Mouse (Mus musculus) mouse embryonic stem cell (cell line): ENCODE results near the gene Ndufc1.

ENCODE experiments used
- in situ Hi-C, 2 experiments: fragments of 300-500 bp; cut with MboI; formaldehyde crosslinking; loops; 1 replicate in 1 of 2; 3 replicates in 1 of 2; pipeline ENCODE4 v1.14.3; 2019 to 2020; ENCODE audit warnings: low sequenced_read_pairs in 2 of 2, low pct_unique_long_range_greater_than_20kb in 1 of 2, mixed read lengths in 1 of 2; ENCODE audit not compliant: unreplicated experiment in 1 of 2

Gene Ndufc1

GRCm38 (mm10) chr3:51375307-51376265 lies 33.2 kb downstream of the Ndufc1 start:
- in situ Hi-C loops: no loop called here

DNA sequence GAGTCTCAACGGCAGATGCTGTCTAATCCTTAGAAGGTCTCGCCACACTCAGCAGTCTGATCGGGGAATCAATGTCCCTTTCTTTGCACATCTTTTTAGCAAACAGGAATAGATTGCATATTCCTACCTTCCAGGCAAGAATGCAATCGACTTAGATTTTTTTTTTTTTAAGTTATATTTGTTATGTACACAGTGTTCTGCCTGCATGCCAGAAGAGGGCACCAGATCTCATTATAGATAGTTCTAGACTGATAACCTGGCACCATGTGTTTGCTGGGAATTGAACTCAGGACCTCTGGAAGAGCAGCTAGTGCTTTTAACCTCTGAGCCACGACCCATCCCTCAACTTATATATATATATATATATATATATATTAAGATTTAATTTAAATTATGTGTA lies 35.2 kb downstream of the Ndufc1 start:
- in situ Hi-C loops: no loop called here

DNA sequence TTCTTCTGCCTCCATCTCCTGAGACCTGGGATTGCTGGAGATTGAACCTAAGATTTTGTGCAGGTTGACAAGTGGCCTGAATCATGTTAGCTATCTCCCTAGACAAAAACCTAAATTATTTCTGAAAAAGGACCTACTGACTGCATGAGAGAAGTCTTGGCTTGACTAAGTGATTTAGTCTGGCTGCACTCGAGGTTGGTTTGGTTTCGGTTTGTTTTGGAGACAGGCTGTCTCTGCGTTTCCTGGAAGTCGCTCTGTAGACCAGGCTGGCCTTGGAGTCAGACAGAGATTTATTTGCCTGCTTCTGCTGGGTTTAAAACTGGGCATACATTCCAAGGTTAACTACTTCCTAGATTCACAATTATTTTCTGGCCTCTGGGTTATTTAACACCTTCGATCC lies 35.9 kb downstream of the Ndufc1 start:
- in situ Hi-C loops: no loop called here

- in situ Hi-C loops: no loop called here
These were observed 37.0 kb downstream of the Ndufc1 start for GRCm38 (mm10) chr3:51371826-51372225.

GRCm38 (mm10) chr3:51368011-51368410 lies 40.8 kb downstream of the Ndufc1 start:
- in situ Hi-C loops: no loop called here

GRCm38 (mm10) chr3:51366926-51367325 lies 41.9 kb downstream of the Ndufc1 start:
- in situ Hi-C loops: no loop called here

DNA sequence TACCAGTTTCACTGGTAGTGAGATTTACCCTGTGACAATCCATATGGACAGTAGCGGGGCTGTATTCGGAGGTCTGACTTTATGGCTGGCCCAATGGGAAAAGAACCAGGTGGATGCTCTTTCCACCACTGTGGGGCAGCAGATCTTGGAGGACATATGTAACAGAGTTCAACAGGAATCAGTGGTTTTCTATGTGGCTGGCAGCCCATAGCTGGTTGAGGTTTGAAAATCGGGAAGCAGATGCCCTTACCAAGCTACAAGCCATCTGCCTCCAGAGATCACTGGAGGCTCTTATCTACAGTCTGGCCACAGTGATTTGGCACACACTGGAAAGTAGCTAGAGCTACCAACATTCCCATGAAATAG lies 43.3 kb downstream of the Ndufc1 start:
- in situ Hi-C loops: no loop called here

DNA sequence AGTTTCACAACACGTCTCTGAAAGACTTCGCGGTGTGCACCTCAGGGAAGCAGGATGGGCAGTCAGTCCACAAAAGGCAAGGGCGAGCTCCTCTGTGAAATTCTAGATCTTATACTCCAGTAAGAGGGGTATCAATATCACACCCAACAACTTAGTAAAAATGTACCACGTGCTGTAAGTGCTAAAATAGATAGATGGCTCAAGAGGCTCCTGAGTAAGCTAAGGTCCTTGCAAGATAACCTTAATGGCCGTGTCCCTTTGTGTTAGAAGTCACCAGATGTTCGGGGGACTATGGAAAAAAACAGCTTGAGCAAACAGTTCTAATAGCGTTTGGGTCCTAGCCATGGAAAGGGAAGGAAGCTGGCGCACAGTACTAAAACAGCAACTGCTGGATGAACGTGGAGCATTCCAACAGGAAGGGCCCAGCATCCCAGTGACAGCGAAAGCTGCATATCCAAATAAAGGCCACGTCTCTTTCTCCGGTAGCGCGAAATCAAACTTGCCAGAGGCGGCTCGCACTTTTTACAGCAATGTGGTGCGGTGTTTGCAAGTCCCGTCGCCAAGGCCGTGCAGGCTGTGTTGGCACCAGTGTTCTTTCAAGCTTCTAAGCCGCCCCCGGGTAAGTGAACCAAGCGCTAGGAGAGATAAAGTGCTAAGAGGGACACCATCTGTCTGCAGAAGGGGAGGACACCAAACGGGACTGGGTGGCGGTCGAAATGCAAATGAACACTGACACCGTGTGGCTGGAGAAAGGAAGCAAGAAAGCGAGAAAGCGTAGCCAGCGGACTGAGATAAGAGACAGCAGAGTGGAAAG lies 43.9 kb downstream of the Ndufc1 start:
- in situ Hi-C loops: no loop called here

DNA sequence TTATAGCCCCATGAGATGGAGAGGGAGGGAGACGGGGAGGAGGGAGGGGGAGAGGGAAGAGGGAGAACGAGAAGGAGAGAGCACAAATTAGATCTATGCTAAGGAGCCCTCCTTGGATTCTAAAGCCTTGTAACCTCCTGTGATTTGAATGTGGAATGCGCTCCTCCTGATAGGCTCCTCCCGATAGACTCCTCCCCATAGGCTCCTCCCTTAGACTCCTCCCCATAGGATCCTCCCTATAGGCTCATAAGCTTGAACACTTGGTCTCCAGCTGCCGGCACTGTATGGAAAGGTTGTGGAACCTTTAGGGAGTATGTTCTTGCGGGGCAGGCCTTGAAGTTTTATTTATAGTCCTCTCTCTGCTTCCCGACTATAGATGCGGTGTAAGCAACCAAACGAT lies 47.7 kb downstream of the Ndufc1 start:
- in situ Hi-C loops: no loop called here

DNA sequence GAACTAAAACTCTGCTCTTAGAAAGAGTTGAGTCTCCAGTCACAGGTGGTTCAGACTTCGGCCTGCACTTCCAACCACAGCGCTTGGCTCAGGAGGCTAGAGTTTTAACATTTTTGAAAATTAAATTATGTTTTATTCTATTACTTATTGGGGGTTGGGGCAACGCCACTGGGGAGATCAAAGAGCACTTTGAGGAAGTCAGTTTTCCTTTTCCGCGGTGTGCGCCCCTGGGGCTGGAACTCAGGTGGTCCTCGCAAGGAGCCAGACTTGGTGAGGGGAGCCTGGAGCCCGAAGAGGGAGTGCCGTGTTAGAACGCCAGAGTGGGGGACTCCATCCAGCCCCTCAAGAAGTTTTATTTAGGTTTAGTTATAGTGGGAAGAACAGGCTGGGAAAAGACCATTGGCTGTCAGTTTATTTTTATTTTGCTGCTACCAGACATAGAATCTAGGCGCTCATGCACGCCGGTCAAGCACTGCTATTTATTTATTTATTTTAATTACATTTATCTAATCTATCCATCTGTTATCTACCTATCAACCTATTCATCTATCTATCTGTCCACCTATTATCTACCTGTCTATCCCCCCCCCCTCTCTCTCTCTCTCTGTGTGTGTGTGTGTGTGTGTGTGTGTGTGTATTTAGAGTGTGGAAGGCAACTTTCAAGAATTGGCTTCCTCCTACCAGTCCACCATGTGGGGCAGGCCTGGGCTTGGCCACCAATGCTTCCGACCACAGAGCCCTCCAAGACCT lies 49.1 kb downstream of the Ndufc1 start:
- in situ Hi-C loops: loop anchor here (10.0 kb wide), 1 partner anchor 125 kb away; no protein-coding TSS in a partner anchor

- in situ Hi-C loops: loop anchor here (10.0 kb wide), 1 partner anchor 124 kb away; no protein-coding TSS in a partner anchor
These were observed 49.9 kb downstream of the Ndufc1 start for GRCm38 (mm10) chr3:51358660-51359557.

- in situ Hi-C loops: loop anchor here (10.0 kb wide), 1 partner anchor 123 kb away; no protein-coding TSS in a partner anchor
These were observed 50.6 kb downstream of the Ndufc1 start for GRCm38 (mm10) chr3:51358181-51358580.

- in situ Hi-C loops: loop anchor here (10.0 kb wide), 1 partner anchor 123 kb away; no protein-coding TSS in a partner anchor
These were observed 51.2 kb downstream of the Ndufc1 start for GRCm38 (mm10) chr3:51357624-51358023.

- in situ Hi-C loops: loop anchor here (10.0 kb wide), 1 partner anchor 122 kb away; no protein-coding TSS in a partner anchor
These were observed 51.7 kb downstream of the Ndufc1 start for GRCm38 (mm10) chr3:51357078-51357477.

DNA sequence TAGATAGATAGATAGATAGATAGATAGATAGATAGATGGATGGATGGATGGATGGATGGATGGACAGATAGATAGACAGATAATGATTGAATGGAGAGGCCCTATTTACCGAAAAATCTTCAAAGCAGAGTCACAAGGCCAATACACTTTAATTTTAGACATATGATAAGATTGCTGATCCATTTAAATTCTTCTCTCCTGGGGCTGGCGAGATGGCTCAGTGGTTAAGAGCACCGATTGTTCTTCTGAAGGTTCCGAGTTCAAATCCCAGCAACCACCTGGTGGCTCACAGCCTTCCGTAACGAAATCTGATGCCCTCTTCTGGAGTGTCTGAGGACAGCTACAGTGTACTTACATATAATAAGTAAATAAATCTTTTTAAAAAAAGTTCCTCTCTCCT lies 53.8 kb downstream of the Ndufc1 start:
- in situ Hi-C loops: loop anchor here (10.0 kb wide), 1 partner anchor 120 kb away; no protein-coding TSS in a partner anchor
